Comparison of ENCODE assay signal across 8 mouse cellular contexts in genomic region chr3:35931359-35931758, GRCm38 (mm10). TPM values are rescaled to one million over a fixed set of nuclear protein-coding genes. Genes with fewer than 3 reads are reported as not detected.
DNase-seq lines count a peak whose midpoint lies in the region; ATAC-seq and TF ChIP-seq lines count a peak whose summit lies in the region.

No protein-coding gene starts in this region.

- H3K4me1 ChIP-seq in embryonic facial prominence, embryonic 10.5 days, result peaks cover 35% of the 10 kb centered on the region
- peaks cover 8% of the 10 kb centered on the region; the same call in 1 of the 2 replicates for H3K4me1 ChIP-seq in intestine, postnatal 0 days (replicated peaks; ENCODE audit: control insufficient read depth, insufficient read depth, low read length)
- H3K4me1 ChIP-seq in midbrain, postnatal 0 days (ENCODE audit: insufficient read depth, low read length), result peaks cover 7% of the 10 kb centered on the region

- 50% methylated on average over 7 of the region's 7 CpGs for WGBS in embryonic facial prominence, embryonic 10.5 days
- 12% methylated on average over 7 of the region's 7 CpGs for WGBS in intestine, postnatal 0 days
- 35% methylated on average over 7 of the region's 7 CpGs for WGBS in midbrain, postnatal 0 days

- DNase-seq in layer of hippocampus, adult 2 months (ENCODE audit: low spot score in 2 of 2), result no peak
- no peak for DNase-seq in layer of hippocampus, adult 9-11 months
- no peak for DNase-seq in embryonic facial prominence, embryonic 10.5 days (ENCODE audit: low spot score)
- DNase-seq in midbrain, postnatal 0 days (ENCODE audit: low spot score), result no peak
- DNase-seq in adrenal gland, adult 18-20 months (ENCODE audit: low spot score in 2 of 2), result no peak
- DNase-seq in cerebellum, adult 18-20 months, result no peak
- DNase-seq in cerebellum, adult 11-12 months, result no peak

- H3K27me3 ChIP-seq in embryonic facial prominence, embryonic 10.5 days (replicated peaks; ENCODE audit: low read depth, poor library complexity, severe bottlenecking), result no peaks in the 10 kb centered on the region
- H3K27me3 ChIP-seq in intestine, postnatal 0 days (replicated peaks; ENCODE audit: control insufficient read depth, insufficient read depth, low read length), result no peaks in the 10 kb centered on the region
- no peaks in the 10 kb centered on the region for H3K27me3 ChIP-seq in midbrain, postnatal 0 days (ENCODE audit: insufficient read depth, low read length)

- H3K9me3 ChIP-seq in embryonic facial prominence, embryonic 10.5 days, result no peaks in the 10 kb centered on the region
- H3K9me3 ChIP-seq in intestine, postnatal 0 days (ENCODE audit: control insufficient read depth), result no peaks in the 10 kb centered on the region
- H3K9me3 ChIP-seq in midbrain, postnatal 0 days (ENCODE audit: low read length), result no peaks in the 10 kb centered on the region

- no peak for TF ChIP-seq CTCF in layer of hippocampus, adult 2 months (conservative IDR thresholded peaks at IDR 0.05)
- no peak for TF ChIP-seq CTCF in intestine, postnatal 0 days (IDR thresholded peaks at IDR 0.05; ENCODE audit: low read depth)
- TF ChIP-seq CTCF in midbrain, postnatal 0 days (IDR thresholded peaks at IDR 0.05), result no peak

- peak overlapping the region; percentile 81 for H3K4me2 ChIP-seq in intestine, postnatal 0 days (replicated peaks; ENCODE audit: low read depth)
- H3K4me2 ChIP-seq in midbrain, postnatal 0 days (ENCODE audit: low read depth, low read length, poor library complexity, severe bottlenecking), result peak overlapping the region; percentile 94

- H3K4me3 ChIP-seq in layer of hippocampus, adult 2 months, result peak overlapping the region; percentile 79
- peak overlapping the region; percentile 87 for H3K4me3 ChIP-seq in embryonic facial prominence, embryonic 10.5 days
- peak overlapping the region; percentile 89 for H3K4me3 ChIP-seq in intestine, postnatal 0 days (ENCODE audit: low read depth, low read length)
- H3K4me3 ChIP-seq in midbrain, postnatal 0 days (ENCODE audit: low read depth, low read length), result peak overlapping the region; percentile 75

- no peak overlapping the region; the same call in 1 of the 2 replicates for H3K27ac ChIP-seq in layer of hippocampus, adult 2 months
- peak overlapping the region; percentile 98 for H3K27ac ChIP-seq in embryonic facial prominence, embryonic 10.5 days (replicated peaks)
- peak overlapping the region; percentile 96 for H3K27ac ChIP-seq in intestine, postnatal 0 days (ENCODE audit: low read depth, low read length)
- no peak overlapping the region for H3K27ac ChIP-seq in midbrain, postnatal 0 days (ENCODE audit: low read depth, low read length)

- H3K36me3 ChIP-seq in embryonic facial prominence, embryonic 10.5 days (replicated peaks), result 0 out of 2 replicates have a peak, but pooled peaks cover 3% of the 10 kb centered on the region
- no peaks in the 10 kb centered on the region for H3K36me3 ChIP-seq in intestine, postnatal 0 days (ENCODE audit: control insufficient read depth, insufficient read depth)
- no peaks in the 10 kb centered on the region for H3K36me3 ChIP-seq in midbrain, postnatal 0 days (ENCODE audit: insufficient read depth, low read length)

- no peak for ATAC-seq in intestine, postnatal 0 days
- no peak for ATAC-seq in midbrain, postnatal 0 days (ENCODE audit: low FRiP score)

- H3K9ac ChIP-seq in intestine, postnatal 0 days (ENCODE audit: low read depth, low read length), result peak overlapping the region; percentile 95
- H3K9ac ChIP-seq in midbrain, postnatal 0 days (replicated peaks; ENCODE audit: low read length, poor library complexity, severe bottlenecking), result peak overlapping the region; percentile 96

RNA-seq across cellular contexts. Expression of gene Dcun1d1, which starts 5.9 kb away (rescaled TPM):
- total RNA-seq in layer of hippocampus, adult 2 months (2021), result 10 to 100 TPM; 69.6 to 81.1 TPM
- 104 and 106 TPM in 2 replicates for polyA plus RNA-seq in embryonic facial prominence, embryonic 10.5 days (2016; fragmentation: Nextera tagmentation; extraction: Ambion mirVana)
- polyA plus RNA-seq in intestine, postnatal 0 days (2015; fragmentation: Nextera tagmentation; extraction: Ambion mirVana), result 61.7 and 64.8 TPM in 2 replicates
- total RNA-seq in midbrain, postnatal 0 days (2014; rRNA removed), result 62.0 and 69.0 TPM in 2 replicates
- 108 and 110 TPM in 2 replicates for polyA plus RNA-seq in midbrain, postnatal 0 days (2015; fragmentation: Nextera tagmentation; extraction: Ambion mirVana)
- 10 to 100 TPM; 55.9 to 72.4 TPM for total RNA-seq in adrenal gland, adult 18-20 months (2021)

Comparison
In these comparisons a context has a peak if more than half of its experiments do, and no peak if none do; other contexts are left out.
1. H3K27ac ChIP-seq: peak in embryonic facial prominence, embryonic 10.5 days (single experiment) and intestine, postnatal 0 days (single experiment); none in layer of hippocampus, adult 2 months (single experiment) and midbrain, postnatal 0 days (single experiment).
2. Peak in every context shown above with its lines, with median percentiles within 50 percentile points of each other: H3K4me3 ChIP-seq.